Comparison of ENCODE assay signal across 3 mouse cellular contexts in genomic region chr9:94107701-94108100, GRCm38 (mm10).
A peak's percentile ranks its signal among the peaks of the same experiment; 100 is the strongest.
DNase-seq lines count a peak whose midpoint lies in the region; ATAC-seq lines count a peak whose summit lies in the region.
"Not testable (repeated sequence)": the region's sequence is repeated elsewhere in the genome, so short reads cannot be mapped to it uniquely, and the experiment has no call there.

No protein-coding gene starts in this region.

- H3K4me3 ChIP-seq in kidney, embryonic 14.5 days (ENCODE audit: low read length); kidney, embryonic 15.5 days (replicated peaks): not testable (repeated sequence)

- not testable (repeated sequence) for H3K36me3 ChIP-seq in kidney, embryonic 14.5 days (ENCODE audit: control insufficient read depth, insufficient read depth, low read length); kidney, embryonic 15.5 days

- DNase-seq in heart, adult 11 months = peak; percentile 3

- H3K9me3 ChIP-seq in kidney, embryonic 14.5 days (ENCODE audit: control insufficient read depth, low read length); kidney, embryonic 15.5 days (replicated peaks): not testable (repeated sequence)

- not testable (repeated sequence) for H3K4me2 ChIP-seq in kidney, embryonic 14.5 days (replicated peaks; ENCODE audit: low read depth, low read length); kidney, embryonic 15.5 days

- H3K27ac ChIP-seq in kidney, embryonic 14.5 days (ENCODE audit: low read depth, low read length); kidney, embryonic 15.5 days: not testable (repeated sequence)

- H3K4me1 ChIP-seq in kidney, embryonic 14.5 days (ENCODE audit: control insufficient read depth, insufficient read depth, low read length); kidney, embryonic 15.5 days: not testable (repeated sequence)

- ATAC-seq in kidney, embryonic 14.5 days (ENCODE audit: low FRiP score, low TSS enrichment) = peak; percentile 53; the same call in 1 of the 2 replicates
- peak; percentile 52 for ATAC-seq in kidney, embryonic 15.5 days (replicated peaks; ENCODE audit: low FRiP score)

- not testable (repeated sequence) for H3K9ac ChIP-seq in kidney, embryonic 14.5 days (ENCODE audit: low read depth, low read length); kidney, embryonic 15.5 days

- WGBS in kidney, embryonic 14.5 days = 41% methylated on average over 1 of the region's 1 CpGs
- 29% methylated on average over 1 of the region's 1 CpGs for WGBS in kidney, embryonic 15.5 days

- H3K27me3 ChIP-seq in kidney, embryonic 14.5 days (ENCODE audit: control insufficient read depth, insufficient read depth, low read length); kidney, embryonic 15.5 days: not testable (repeated sequence)
